Mouse (Mus musculus) liver, embryonic 14.5 days (tissue): ENCODE measurements around the gene Hephl1. TPM values are rescaled to one million over a fixed set of nuclear protein-coding genes. Genes with fewer than 3 reads are reported as not detected.

ENCODE experiments used
- ATAC-seq: fragments of 200-750 bp; cut with Nextera tagmentation; 2 replicates; pipeline ENCODE4 v1.8.0; 2017; ENCODE audit warnings: moderate number of reproducible peaks, mild to moderate bottlenecking, moderate library complexity; ENCODE audit not compliant: insufficient read depth
- DNase-seq, 3 experiments: peaks; one replicate each; pipeline ENCODE4 v3.0.0-alpha.2; 2012 to 2013; ENCODE audit warnings: low read depth in 3 of 3, low spot score in 3 of 3
- H3K27ac ChIP-seq: fragments of 300-500 bp; sonication (generic); 2 replicates; pipeline ENCODE4 v1.5.1; 2014; ENCODE audit warnings: moderate library complexity, mild to moderate bottlenecking, control low read depth, inconsistent platforms
- H3K27me3 ChIP-seq: fragments of 300-500 bp; sonication (generic); 2 replicates; pipeline ENCODE4 v1.6.1; 2014; ENCODE audit warnings: mild to moderate bottlenecking, low read length, moderate library complexity; ENCODE audit not compliant: control insufficient read depth, insufficient read depth
- H3K36me3 ChIP-seq: fragments of 300-500 bp; sonication (generic); replicated peaks from 2 replicates; pipeline ENCODE4 v1.6.1; 2014; ENCODE audit warnings: low read depth; ENCODE audit not compliant: control insufficient read depth, insufficient read depth
- H3K4me1 ChIP-seq, 2 experiments: fragments of 200-500 bp in 1 of 2; fragments of 300-500 bp in 1 of 2; sonication (generic) in 1 of 2; replicated peaks; 2 replicates each; pipeline ENCODE4 v1.6.1; 2012 to 2014; ENCODE audit warnings: antibody characterized with exemption in 1 of 2, inconsistent platforms in 1 of 2, low read length in 1 of 2; ENCODE audit not compliant: control insufficient read depth in 2 of 2, insufficient read depth in 2 of 2
- H3K4me2 ChIP-seq: fragments of 300-500 bp; sonication (generic); 2 replicates; pipeline ENCODE4 v1.6.1; 2014; ENCODE audit warnings: low read depth, mild to moderate bottlenecking, control low read depth, moderate library complexity
- H3K4me3 ChIP-seq, 2 experiments: fragments of 200-500 bp in 1 of 2; fragments of 300-500 bp in 1 of 2; sonication (generic) in 1 of 2; 2 replicates each; pipeline ENCODE4 v1.5.1; 2012 to 2014; ENCODE audit warnings: low read depth in 2 of 2, low read length in 2 of 2, mild to moderate bottlenecking in 2 of 2, control low read depth in 1 of 2, inconsistent platforms in 1 of 2, moderate library complexity in 1 of 2; ENCODE audit not compliant: insufficient read depth in 1 of 2
- H3K9ac ChIP-seq: fragments of 300-500 bp; sonication (generic); replicated peaks from 2 replicates; pipeline ENCODE4 v1.6.1; 2014; ENCODE audit warnings: mild to moderate bottlenecking, control low read depth, moderate library complexity
- H3K9me3 ChIP-seq: fragments of 300-500 bp; sonication (generic); 2 replicates; pipeline ENCODE4 v1.6.1; 2016; ENCODE audit warnings: low read length, mixed read lengths; ENCODE audit not compliant: control insufficient read depth
- CTCF ChIP-seq: IDR thresholded peaks from 2 replicates; pipeline ENCODE4 v1.5.1; 2016; ENCODE audit warnings: antibody characterized with exemption, low read depth, control low read depth
- EP300 ChIP-seq: IDR thresholded peaks from 2 replicates; pipeline ENCODE4 v1.6.1; 2016; ENCODE audit warnings: antibody characterized with exemption, low read depth
- WGBS: fragments of 180-500 bp; shearing (Covaris S2); extraction: QIAGEN DNeasy Blood & Tissue Kit; methylation state at CpG from one replicate; pipeline ENCODE4 v1.1.7; 2014; ENCODE audit not compliant: insufficient replicate concordance; 5-methylcytosine and 5-hydroxymethylcytosine counted together
- polyA plus RNA-seq, 2 experiments: library from polyadenylated mRNA; depleted of rRNA in 1 of 2; stranded (reverse) in 1 of 2; unstranded in 1 of 2; fragments of >200 nt; fragmentation: Nextera tagmentation in 1 of 2; extraction: Ambion mirVana in 1 of 2; gene quantifications; 2 replicates each; pipeline versions ENCODE4 v1.2.1 to v1.2.3; 2012 to 2014

Gene Hephl1
- polyA plus RNA-seq, 2 experiments: 0.05 TPM; not detected in 1

- H3K9me3 ChIP-seq: no peaks in the 10 kb centered on the region
- H3K27ac ChIP-seq: no peak overlapping the region
- no peaks in the 10 kb centered on the region for H3K4me1 ChIP-seq
- DNase-seq (no peak), ATAC-seq (peak; percentile 28; the same call in 1 of the 2 replicates)
- H3K4me3 ChIP-seq: no peak overlapping the region
- no peak overlapping the region for H3K9ac ChIP-seq
- no peak for TF ChIP-seq EP300
- WGBS: 3% methylated on average over 1 of the region's 1 CpGs
- H3K27me3 ChIP-seq: no peaks in the 10 kb centered on the region
- no peak overlapping the region for H3K4me2 ChIP-seq
- no peaks in the 10 kb centered on the region for H3K36me3 ChIP-seq
Measured at GRCm38 (mm10) chr9:15064176-15064575, 47.7 kb downstream of the Hephl1 start.

GRCm38 (mm10) chr9:15060847-15061246 lies 51.1 kb downstream of the Hephl1 start:
- ATAC-seq: no peak
- TF ChIP-seq CTCF: no peak
- TF ChIP-seq EP300: no peak
- Histone ChIP-seq H3K36me3 (no peaks in the 10 kb centered on the region), H3K27me3 (no peaks in the 10 kb centered on the region), H3K27ac (no peak overlapping the region), H3K9ac (no peak overlapping the region), H3K4me1 (0 out of 4 replicates have a peak, but pooled peaks cover 0 to 2% of the 10 kb centered on the region in 2 experiments), H3K4me2 (no peak overlapping the region), H3K9me3 (no peaks in the 10 kb centered on the region), H3K4me3 (no peak overlapping the region)
- WGBS: 55% methylated on average over 5 of the region's 5 CpGs
- DNase-seq: no peak

- Histone ChIP-seq H3K27ac (no peak overlapping the region), H3K4me2 (no peak overlapping the region), H3K27me3 (no peaks in the 10 kb centered on the region), H3K9ac (no peak overlapping the region), H3K9me3 (no peaks in the 10 kb centered on the region), H3K36me3 (no peaks in the 10 kb centered on the region), H3K4me1 (0 out of 4 replicates have a peak, but pooled peaks cover 0 to 2% of the 10 kb centered on the region in 2 experiments), H3K4me3 (no peak overlapping the region)
- 62% methylated on average over 6 of the region's 6 CpGs for WGBS
- DNase-seq (no peak), ATAC-seq (no peak)
- no peak for TF ChIP-seq CTCF
Measured at GRCm38 (mm10) chr9:15060026-15060425, 51.9 kb downstream of the Hephl1 start.

GRCm38 (mm10) chr9:15045740-15046139 lies 66.2 kb downstream of the Hephl1 start:
- WGBS: 40% methylated on average over 10 of the region's 10 CpGs
- TF ChIP-seq CTCF (no peak), EP300 (no peak)
- Histone ChIP-seq H3K36me3 (no peaks in the 10 kb centered on the region), H3K4me1 (peaks cover 0 to 4% of the 10 kb centered on the region in 2 experiments; a peak in 2 of 4 replicates), H3K27ac (no peak overlapping the region), H3K9ac (no peak overlapping the region), H3K27me3 (peaks cover 7% of the 10 kb centered on the region), H3K4me2 (peak overlapping the region; percentile 56), H3K9me3 (no peaks in the 10 kb centered on the region), H3K4me3 (peak overlapping the region; percentile 43 to 63)
- no peak for DNase-seq
- no peak for ATAC-seq

- ATAC-seq: peak; percentile 64
- WGBS: under 1% methylated on average over 68 of the region's 68 CpGs
- Histone ChIP-seq H3K4me3 (peak within 1 kb of the TSS; percentile 43 to 63), H3K9me3 (no peaks in the 10 kb centered on the region), H3K4me2 (peak within 1 kb of the TSS; percentile 56), H3K27ac (no peak within 1 kb of the TSS), H3K27me3 (peaks cover 7% of the 10 kb centered on the region), H3K36me3 (no peaks in the 10 kb centered on the region), H3K4me1 (peaks cover 0 to 4% of the 10 kb centered on the region in 2 experiments; a peak in 2 of 4 replicates), H3K9ac (peak within 1 kb of the TSS; percentile 50)
- no peak for DNase-seq
- TF ChIP-seq CTCF (no peak), EP300 (no peak)
Measured at GRCm38 (mm10) chr9:15045084-15045669, 66.7 kb downstream of the Hephl1 start, which contains the start of gene Panx1. Gene Panx1 (minus strand): TSS chr9:15045478.
